In genomic region chr9:94700549-94700948, GRCm38 (mm10) we compare ENCODE assay signal across 9 mouse cellular contexts. TPM values are rescaled to one million over a fixed set of nuclear protein-coding genes. Genes with fewer than 3 reads are reported as not detected.
DNase-seq lines count a peak whose midpoint lies in the region; ATAC-seq and TF ChIP-seq lines count a peak whose summit lies in the region.
"Had no signal": no experiment of that assay in that cellular context is flagged by ENCODE, and none has a peak within 500 bp of the region (broad histone marks: within the 10 kb centered on the region; RNA-seq: fewer than 3 reads in every experiment).

No protein-coding gene starts in this region.

- no peak overlapping the region for H3K9ac ChIP-seq in stomach, postnatal 0 days (ENCODE audit: low read length)
- H3K9ac ChIP-seq: limb, embryonic 15.5 days had no signal

- no peaks in the 10 kb centered on the region for H3K36me3 ChIP-seq in stomach, postnatal 0 days (ENCODE audit: control insufficient read depth, insufficient read depth, low read length)
- H3K36me3 ChIP-seq: limb, embryonic 15.5 days had no signal

- intact Hi-C loops in gastrocnemius, postnatal 14 days (cut with DNase I; ENCODE audit: low total_unique reads) = no loop called here

- no peak for TF ChIP-seq EP300 in stomach, postnatal 0 days (optimal IDR thresholded peaks at IDR 0.05)

- no peaks in the 10 kb centered on the region for H3K9me3 ChIP-seq in stomach, postnatal 0 days (ENCODE audit: control insufficient read depth, low read length)
- H3K9me3 ChIP-seq: limb, embryonic 15.5 days had no signal

- H3K4me1 ChIP-seq in stomach, postnatal 0 days (replicated peaks; ENCODE audit: control insufficient read depth, insufficient read depth) = no peaks in the 10 kb centered on the region
- H3K4me1 ChIP-seq: limb, embryonic 15.5 days had no signal

- no peak overlapping the region for H3K4me2 ChIP-seq in stomach, postnatal 0 days (replicated peaks; ENCODE audit: low read depth)
- H3K4me2 ChIP-seq: limb, embryonic 15.5 days had no signal

- peak; percentile 50; the same call in 1 of the 2 replicates for ATAC-seq in megakaryocyte-erythroid progenitor cell, adult 5-6 weeks (replicated peaks; ENCODE audit: low FRiP score, low TSS enrichment, poor library complexity, severe bottlenecking)
- ATAC-seq in stomach, postnatal 0 days (ENCODE audit: low FRiP score, low TSS enrichment) = no peak
- no peak for ATAC-seq in monocyte, adult 5-6 weeks (replicated peaks; ENCODE audit: insufficient number of reproducible peaks, low FRiP score, low TSS enrichment, poor library complexity, severe bottlenecking)

- 76% methylated on average over 1 of the region's 1 CpGs for WGBS in stomach, postnatal 0 days

- no peak overlapping the region for H3K27ac ChIP-seq in stomach, postnatal 0 days (replicated peaks)
- H3K27ac ChIP-seq: limb, embryonic 15.5 days had no signal

- H3K4me3 ChIP-seq in stomach, postnatal 0 days (ENCODE audit: low read depth, low read length) = no peak overlapping the region
- H3K4me3 ChIP-seq: limb, embryonic 15.5 days had no signal

- peak; percentile 60 for DNase-seq in testis, postnatal 10 days (ENCODE audit: low spot score)
- no peak for DNase-seq in testis, postnatal 14 days (ENCODE audit: low spot score)
- peak; percentile 59 for DNase-seq in cerebellum, adult 9-11 months
- DNase-seq in gastrocnemius, postnatal 14 days = peak; percentile 41
- peak; percentile 67 to 68 for DNase-seq in kidney, postnatal 4 days
- peak; percentile 41 for DNase-seq in stomach, postnatal 0 days (ENCODE audit: low spot score)

- H3K27me3 ChIP-seq in stomach, postnatal 0 days (ENCODE audit: control insufficient read depth, insufficient read depth, low read length) = no peaks in the 10 kb centered on the region
- H3K27me3 ChIP-seq: limb, embryonic 15.5 days had no signal

- peak; percentile 75 for TF ChIP-seq CTCF in stomach, postnatal 0 days (IDR thresholded peaks at IDR 0.05; ENCODE audit: low read depth)

RNA-seq across cellular contexts. Expression of gene Slc9a9, which starts 30.8 kb away (rescaled TPM):
- total RNA-seq in gastrocnemius, postnatal 14 days (2021) = 1 to 10 TPM; 2.5 to 3.1 TPM
- 3.0 and 5.7 TPM in 2 replicates for total RNA-seq in megakaryocyte-erythroid progenitor cell, adult 5-6 weeks (2014; fragmentation: Nextera tagmentation)
- total RNA-seq in megakaryocyte-erythroid progenitor cell, adult 5-6 weeks (2017) = 2.9 and 6.1 TPM in 2 replicates
- polyA plus RNA-seq in stomach, postnatal 0 days (2015; fragmentation: Nextera tagmentation; extraction: Ambion mirVana) = 3.4 and 3.8 TPM in 2 replicates
- 33.8 to 64.4 TPM (median 49.1 TPM) in 3 replicates for total RNA-seq in monocyte, adult 5-6 weeks (2017)
